Mouse (Mus musculus) embryonic facial prominence, embryonic 13.5 days (tissue): ENCODE measurements around the gene Tvp23b. TPM values are rescaled to one million over a fixed set of nuclear protein-coding genes. Genes with fewer than 3 reads are reported as not detected.
A peak's percentile ranks its signal among the peaks of the same experiment; 100 is the strongest.

ENCODE experiments used
- ATAC-seq: fragments of 200-750 bp; cut with Nextera tagmentation; 2 replicates; pipeline ENCODE4 v1.8.0; 2017; ENCODE audit warnings: low read depth; ENCODE audit not compliant: insufficient number of reproducible peaks, insufficient read depth, low FRiP score, low TSS enrichment
- H3K27ac ChIP-seq: fragments of 300-500 bp; sonication (generic); 2 replicates; pipeline ENCODE4 v1.5.1; 2015; ENCODE audit warnings: moderate library complexity, mild to moderate bottlenecking, inconsistent platforms
- H3K27me3 ChIP-seq: fragments of 300-500 bp; sonication (generic); 2 replicates; pipeline ENCODE4 v1.6.1; 2015; ENCODE audit warnings: mild to moderate bottlenecking, inconsistent platforms
- H3K36me3 ChIP-seq: fragments of 300-500 bp; sonication (generic); 2 replicates; pipeline ENCODE4 v1.6.1; 2015; ENCODE audit warnings: mild to moderate bottlenecking, inconsistent platforms
- H3K4me1 ChIP-seq: fragments of 300-500 bp; sonication (generic); 2 replicates; pipeline ENCODE4 v1.6.1; 2015; ENCODE audit warnings: inconsistent platforms
- H3K4me2 ChIP-seq: fragments of 300-500 bp; sonication (generic); 2 replicates; pipeline ENCODE4 v1.6.1; 2015; ENCODE audit warnings: moderate library complexity, mild to moderate bottlenecking, inconsistent platforms
- H3K4me3 ChIP-seq: fragments of 300-500 bp; sonication (generic); 2 replicates; pipeline ENCODE4 v1.5.1; 2015; ENCODE audit warnings: mild to moderate bottlenecking, inconsistent platforms
- H3K9ac ChIP-seq: fragments of 300-500 bp; sonication (generic); 2 replicates; pipeline ENCODE4 v1.6.1; 2015; ENCODE audit warnings: mild to moderate bottlenecking, inconsistent platforms
- H3K9me3 ChIP-seq: fragments of 300-500 bp; sonication (generic); 2 replicates; pipeline ENCODE4 v1.6.1; 2016; ENCODE audit warnings: inconsistent platforms
- WGBS: fragments of 180-500 bp; shearing (Covaris S2); methylation state at CpG from one replicate; pipeline ENCODE4 v1.1.7; 2015; ENCODE audit warnings: mixed read lengths; 5-methylcytosine and 5-hydroxymethylcytosine counted together
- polyA plus RNA-seq: library from polyadenylated mRNA; unstranded; fragments of >200 nt; fragmentation: Nextera tagmentation; extraction: Ambion mirVana; gene quantifications from 2 replicates; pipeline ENCODE4 v1.2.1, GENCODE M21; 2015

The Tvp23b gene
- polyA plus RNA-seq, 1 experiment from 2014 or later: 72.7 TPM

- no peaks in the 10 kb centered on the region for H3K27me3 ChIP-seq
- no peak overlapping the region for H3K9ac ChIP-seq
- peaks cover 8% of the 10 kb centered on the region for H3K4me1 ChIP-seq
- H3K9me3 ChIP-seq: no peaks in the 10 kb centered on the region
- H3K4me2 ChIP-seq: no peak overlapping the region
- no peaks in the 10 kb centered on the region for H3K36me3 ChIP-seq
- H3K4me3 ChIP-seq: no peak overlapping the region
- no peak overlapping the region for H3K27ac ChIP-seq
- 55% methylated on average over 4 of the region's 4 CpGs for WGBS
- no peak for ATAC-seq
Measured at GRCm38 (mm10) chr11:62945514-62945913, 66.3 kb downstream of the Tvp23b start.

DNA sequence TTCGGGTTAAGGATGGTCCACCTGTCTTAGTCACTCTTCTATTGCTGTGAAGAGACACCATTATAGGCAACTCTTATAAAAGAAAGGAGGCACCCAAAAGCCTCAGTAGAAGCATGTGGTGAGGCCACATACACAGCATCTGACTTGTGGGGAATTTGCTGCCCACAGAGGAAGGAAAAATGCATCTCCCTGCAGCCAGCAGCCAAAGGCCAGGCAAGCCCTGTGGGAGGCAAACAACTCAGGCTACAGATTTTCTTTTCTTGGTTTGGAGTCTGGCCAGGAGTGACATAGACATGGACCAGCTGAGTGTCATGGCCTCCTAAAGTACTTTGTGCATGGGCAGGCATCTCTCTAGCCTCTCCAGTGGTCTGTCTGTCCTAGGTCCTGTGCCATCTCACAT, 70.3 kb downstream of the Tvp23b start:
- no peaks in the 10 kb centered on the region for H3K9me3 ChIP-seq
- no peak overlapping the region for H3K4me3 ChIP-seq
- ATAC-seq: no peak
- H3K4me2 ChIP-seq: no peak overlapping the region
- H3K27me3 ChIP-seq: no peaks in the 10 kb centered on the region
- H3K4me1 ChIP-seq: no peaks in the 10 kb centered on the region
- H3K9ac ChIP-seq: no peak overlapping the region
- no peak overlapping the region for H3K27ac ChIP-seq
- WGBS: 87% methylated on average over 1 of the region's 1 CpGs
- H3K36me3 ChIP-seq: no peaks in the 10 kb centered on the region

DNA sequence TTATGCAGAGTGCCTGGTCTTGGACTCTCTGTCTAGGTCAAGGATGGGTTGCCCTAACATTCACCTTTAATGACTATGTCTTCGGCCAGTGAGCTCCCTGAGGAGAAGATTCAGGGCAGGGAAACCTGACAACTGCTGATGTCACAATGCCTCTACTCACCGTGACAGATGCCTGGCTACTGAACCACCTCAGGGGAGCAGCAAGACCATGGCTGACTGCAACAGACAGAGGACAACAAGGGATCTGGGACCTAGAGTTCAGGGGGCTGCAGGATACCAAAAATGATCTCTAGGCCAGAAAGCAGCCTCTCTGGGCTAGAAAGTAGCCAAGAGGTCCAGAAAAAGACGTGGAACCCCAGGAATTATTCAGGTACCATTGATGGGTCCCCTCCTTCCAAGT, 71.8 kb downstream of the Tvp23b start, which contains the start of gene Cdrt4:
Gene Cdrt4, plus strand, starts transcription at position 182 of the 400 bp plus-strand sequence.
- no peaks in the 10 kb centered on the region for H3K36me3 ChIP-seq
- 75% methylated on average over 3 of the region's 3 CpGs for WGBS

GRCm38 (mm10) chr11:62954766-62955165, 75.5 kb downstream of the Tvp23b start:
- Histone ChIP-seq H3K4me1 (no peaks in the 10 kb centered on the region), H3K9ac (no peak overlapping the region), H3K4me3 (no peak overlapping the region), H3K36me3 (no peaks in the 10 kb centered on the region), H3K27me3 (no peaks in the 10 kb centered on the region), H3K4me2 (no peak overlapping the region), H3K9me3 (no peaks in the 10 kb centered on the region), H3K27ac (no peak overlapping the region)
- ATAC-seq: no peak
- WGBS: 81% methylated on average over 3 of the region's 3 CpGs

More for the DNA sequence above, 71.8 kb downstream of the Tvp23b start, which contains the start of gene Cdrt4:
- Histone ChIP-seq H3K27ac (no peak within 1 kb of the TSS), H3K4me2 (no peak within 1 kb of the TSS), H3K27me3 (no peaks in the 10 kb centered on the region), H3K9ac (no peak within 1 kb of the TSS), H3K4me1 (no peaks in the 10 kb centered on the region), H3K9me3 (no peaks in the 10 kb centered on the region), H3K4me3 (no peak within 1 kb of the TSS)
- no peak for ATAC-seq

GRCm38 (mm10) chr11:62955186-62955585, 75.9 kb downstream of the Tvp23b start:
- H3K9me3 ChIP-seq: no peaks in the 10 kb centered on the region
- H3K27me3 ChIP-seq: no peaks in the 10 kb centered on the region
- 93% methylated on average over 5 of the region's 5 CpGs for WGBS
- no peak overlapping the region for H3K4me3 ChIP-seq
- ATAC-seq: no peak
- H3K9ac ChIP-seq: no peak overlapping the region
- no peak overlapping the region for H3K4me2 ChIP-seq
- H3K27ac ChIP-seq: no peak overlapping the region
- no peaks in the 10 kb centered on the region for H3K4me1 ChIP-seq
- H3K36me3 ChIP-seq: no peaks in the 10 kb centered on the region

GRCm38 (mm10) chr11:62955776-62956175, 76.5 kb downstream of the Tvp23b start:
- H3K27me3 ChIP-seq: no peaks in the 10 kb centered on the region
- WGBS: 45% methylated on average over 6 of the region's 6 CpGs
- H3K4me2 ChIP-seq: no peak overlapping the region
- no peaks in the 10 kb centered on the region for H3K36me3 ChIP-seq
- no peak overlapping the region for H3K27ac ChIP-seq
- H3K9me3 ChIP-seq: no peaks in the 10 kb centered on the region
- H3K9ac ChIP-seq: no peak overlapping the region
- ATAC-seq: no peak
- H3K4me3 ChIP-seq: no peak overlapping the region
- H3K4me1 ChIP-seq: no peaks in the 10 kb centered on the region

GRCm38 (mm10) chr11:62957626-62958180, 78.4 kb downstream of the Tvp23b start:
- H3K4me2 ChIP-seq: no peak overlapping the region
- no peak overlapping the region for H3K27ac ChIP-seq
- no peak for ATAC-seq
- no peaks in the 10 kb centered on the region for H3K36me3 ChIP-seq
- no peaks in the 10 kb centered on the region for H3K27me3 ChIP-seq
- no peaks in the 10 kb centered on the region for H3K4me1 ChIP-seq
- no peak overlapping the region for H3K9ac ChIP-seq
- WGBS: 90% methylated on average over 8 of the region's 8 CpGs
- H3K9me3 ChIP-seq: no peaks in the 10 kb centered on the region
- H3K4me3 ChIP-seq: no peak overlapping the region

DNA sequence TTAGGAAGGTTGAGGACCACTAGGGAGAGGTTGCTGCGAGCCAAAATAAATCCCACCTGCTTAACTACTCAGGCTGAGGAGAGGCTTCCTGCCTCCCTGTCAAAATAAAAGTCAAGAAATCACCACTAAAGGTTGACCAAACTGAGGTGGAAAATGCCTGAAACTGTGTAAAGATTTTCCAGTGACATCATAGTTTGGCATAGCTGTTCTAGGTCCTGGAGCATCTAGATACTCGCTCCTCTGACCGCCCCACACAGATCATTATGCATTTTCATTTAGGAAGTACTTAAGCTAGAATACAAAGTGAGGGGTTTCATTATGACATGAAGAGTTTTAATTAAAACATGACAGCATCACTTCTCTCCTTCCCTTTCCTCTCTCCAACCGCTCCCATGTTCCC, 84.0 kb downstream of the Tvp23b start:
- H3K27ac ChIP-seq: no peak overlapping the region
- no peak overlapping the region for H3K4me2 ChIP-seq
- H3K27me3 ChIP-seq: no peaks in the 10 kb centered on the region
- H3K4me1 ChIP-seq: peaks cover 28% of the 10 kb centered on the region
- no peaks in the 10 kb centered on the region for H3K36me3 ChIP-seq
- 65% methylated on average over 4 of the region's 4 CpGs for WGBS
- no peaks in the 10 kb centered on the region for H3K9me3 ChIP-seq
- H3K4me3 ChIP-seq: no peak overlapping the region
- ATAC-seq: no peak
- H3K9ac ChIP-seq: no peak overlapping the region

DNA sequence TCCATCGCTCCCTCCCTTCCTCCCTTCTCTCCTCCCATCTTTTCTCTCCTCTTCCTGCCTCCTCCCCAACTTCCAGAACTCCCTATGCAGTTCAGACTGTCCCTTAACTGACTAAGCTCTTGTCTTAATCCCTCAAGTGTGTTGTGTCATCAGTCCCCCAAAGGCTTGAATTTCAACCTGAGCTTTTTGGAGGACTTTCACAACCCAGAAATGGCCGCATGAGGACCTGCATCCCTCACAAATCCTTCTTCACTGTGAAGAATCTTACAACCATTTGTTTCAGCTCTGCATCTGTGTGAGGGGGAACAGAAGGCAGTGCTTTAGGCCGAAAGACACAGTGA, 87.1 kb downstream of the Tvp23b start:
- ATAC-seq: no peak
- Histone ChIP-seq H3K9ac (peak overlapping the region; percentile 61), H3K4me3 (peak overlapping the region; percentile 29), H3K27me3 (no peaks in the 10 kb centered on the region), H3K36me3 (no peaks in the 10 kb centered on the region), H3K27ac (peak overlapping the region; percentile 99), H3K4me1 (peaks cover 28% of the 10 kb centered on the region), H3K4me2 (peak overlapping the region; percentile 56), H3K9me3 (no peaks in the 10 kb centered on the region)
- WGBS: 23% methylated on average over 3 of the region's 3 CpGs

Other genes starting within 250 kb of the Tvp23b start
- gene Lrrc75a, start 230.9 kb upstream of the Tvp23b start, polyA plus RNA-seq: 14.0 and 18.4 TPM in 2 replicates
- gene Mmgt2, start 230.8 kb upstream of the Tvp23b start, polyA plus RNA-seq: 60.4 and 64.0 TPM in 2 replicates
- 13.5 and 14.4 TPM in 2 replicates for gene Zfp287, start 147.6 kb upstream of the Tvp23b start, polyA plus RNA-seq
- not detected in 2 replicates for gene Gm10428, start 126.4 kb upstream of the Tvp23b start, polyA plus RNA-seq
- 38.4 and 39.8 TPM in 2 replicates for gene Zfp286, start 90.0 kb upstream of the Tvp23b start, polyA plus RNA-seq
- gene Trim16, start 59.2 kb upstream of the Tvp23b start, polyA plus RNA-seq: 19.9 and 20.7 TPM in 2 replicates
- gene Fbxw10, start 32.4 kb upstream of the Tvp23b start, polyA plus RNA-seq: 0.89 and 1.0 TPM in 2 replicates
- gene Cdrt4, start 71.7 kb downstream of the Tvp23b start, polyA plus RNA-seq: 0.41 and 1.2 TPM in 2 replicates
- gene Tekt3, start 182.2 kb downstream of the Tvp23b start, polyA plus RNA-seq: not detected in 2 replicates
- 127 and 138 TPM in 2 replicates for gene Pmp22, start 249.5 kb downstream of the Tvp23b start, polyA plus RNA-seq